ENCODE assay signal across 12 mouse cellular contexts in genomic region chr1:156863726-156864125, GRCm38 (mm10). TPM values are rescaled to one million over a fixed set of nuclear protein-coding genes. Genes with fewer than 3 reads are reported as not detected.
DNase-seq lines count a peak whose midpoint lies in the region; ATAC-seq and TF ChIP-seq lines count a peak whose summit lies in the region.
"Had no signal": no experiment of that assay in that cellular context is flagged by ENCODE, and none has a peak within 500 bp of the region (broad histone marks: within the 10 kb centered on the region; RNA-seq: fewer than 3 reads in every experiment).

No protein-coding gene starts in this region.

- peaks cover 19% of the 10 kb centered on the region for H3K4me1 ChIP-seq in embryonic facial prominence, embryonic 13.5 days
- peaks cover 23% of the 10 kb centered on the region for H3K4me1 ChIP-seq in embryonic facial prominence, embryonic 10.5 days
- peaks cover 7% of the 10 kb centered on the region; the same call in 1 of the 2 replicates for H3K4me1 ChIP-seq in kidney, embryonic 15.5 days
- peaks cover 16% of the 10 kb centered on the region for H3K4me1 ChIP-seq in neural tube, embryonic 13.5 days (replicated peaks)

- H3K4me3 ChIP-seq in embryonic facial prominence, embryonic 13.5 days = no peak overlapping the region
- H3K4me3 ChIP-seq in embryonic facial prominence, embryonic 10.5 days = no peak overlapping the region
- H3K4me3 ChIP-seq in kidney, embryonic 15.5 days (replicated peaks) = no peak overlapping the region
- no peak overlapping the region for H3K4me3 ChIP-seq in neural tube, embryonic 13.5 days
- H3K4me3 ChIP-seq in gastrocnemius, adult 2 months = no peak overlapping the region

- intact Hi-C loops in left cerebral cortex, postnatal 25 days (cut with DNase I) = loop anchor here (5.0 kb wide), 1 partner anchor 96 kb away; no protein-coding TSS in a partner anchor
- intact Hi-C loops in gastrocnemius, adult 2 months (cut with DNase I) = no loop called here

- no peak for TF ChIP-seq CTCF in gastrocnemius, adult 2 months (IDR thresholded peaks at IDR 0.05)

- no peak overlapping the region for H3K9ac ChIP-seq in embryonic facial prominence, embryonic 13.5 days
- no peak overlapping the region for H3K9ac ChIP-seq in kidney, embryonic 15.5 days
- H3K9ac ChIP-seq in neural tube, embryonic 13.5 days = no peak overlapping the region

- H3K4me2 ChIP-seq in embryonic facial prominence, embryonic 13.5 days = no peak overlapping the region
- no peak overlapping the region for H3K4me2 ChIP-seq in kidney, embryonic 15.5 days
- H3K4me2 ChIP-seq in neural tube, embryonic 13.5 days = no peak overlapping the region

- no peaks in the 10 kb centered on the region for H3K9me3 ChIP-seq in embryonic facial prominence, embryonic 13.5 days
- H3K9me3 ChIP-seq in embryonic facial prominence, embryonic 10.5 days = no peaks in the 10 kb centered on the region
- H3K9me3 ChIP-seq in kidney, embryonic 15.5 days (replicated peaks) = no peaks in the 10 kb centered on the region
- no peaks in the 10 kb centered on the region for H3K9me3 ChIP-seq in neural tube, embryonic 13.5 days

- peak overlapping the region; percentile 24; the same call in 1 of the 2 replicates for H3K27ac ChIP-seq in embryonic facial prominence, embryonic 13.5 days
- no peak overlapping the region for H3K27ac ChIP-seq in embryonic facial prominence, embryonic 10.5 days (replicated peaks)
- peak overlapping the region; percentile 63; the same call in 1 of the 2 replicates for H3K27ac ChIP-seq in kidney, embryonic 15.5 days
- 0 out of 2 replicates have a peak overlapping the region, but pooled peaks have one; percentile 14 for H3K27ac ChIP-seq in neural tube, embryonic 13.5 days (replicated peaks)
- H3K27ac ChIP-seq in gastrocnemius, adult 2 months = no peak overlapping the region

- no peaks in the 10 kb centered on the region for H3K27me3 ChIP-seq in embryonic facial prominence, embryonic 13.5 days
- no peaks in the 10 kb centered on the region for H3K27me3 ChIP-seq in embryonic facial prominence, embryonic 10.5 days (replicated peaks; ENCODE audit: low read depth, poor library complexity, severe bottlenecking)
- H3K27me3 ChIP-seq in kidney, embryonic 15.5 days = no peaks in the 10 kb centered on the region
- H3K27me3 ChIP-seq in neural tube, embryonic 13.5 days = no peaks in the 10 kb centered on the region

- 64% methylated on average over 3 of the region's 3 CpGs for WGBS in embryonic facial prominence, embryonic 13.5 days
- 73% methylated on average over 3 of the region's 3 CpGs for WGBS in embryonic facial prominence, embryonic 10.5 days
- 71% methylated on average over 3 of the region's 3 CpGs for WGBS in kidney, embryonic 15.5 days
- WGBS in neural tube, embryonic 13.5 days = 54% methylated on average over 3 of the region's 3 CpGs

- no peaks in the 10 kb centered on the region for H3K36me3 ChIP-seq in embryonic facial prominence, embryonic 13.5 days
- H3K36me3 ChIP-seq in embryonic facial prominence, embryonic 10.5 days (replicated peaks) = peaks cover 20% of the 10 kb centered on the region
- H3K36me3 ChIP-seq in kidney, embryonic 15.5 days = no peaks in the 10 kb centered on the region
- H3K36me3 ChIP-seq in neural tube, embryonic 13.5 days = peaks cover 7% of the 10 kb centered on the region; the same call in 1 of the 2 replicates

- ATAC-seq in embryonic facial prominence, embryonic 13.5 days (ENCODE audit: insufficient number of reproducible peaks, insufficient read depth, low FRiP score, low TSS enrichment, low read depth) = no peak
- ATAC-seq in kidney, embryonic 15.5 days (replicated peaks; ENCODE audit: low FRiP score) = no peak
- no peak for ATAC-seq in neural tube, embryonic 13.5 days (ENCODE audit: low read depth)

- no peak for DNase-seq in embryonic facial prominence, embryonic 10.5 days (ENCODE audit: low spot score)
- no peak for DNase-seq in kidney, adult 9 months
- DNase-seq in neural tube, embryonic 10.5 days (ENCODE audit: extremely low spot score, low spot score) = no peak
- no peak for DNase-seq in left cerebral cortex, postnatal 25 days (ENCODE audit: low spot score in 2 of 2)
- DNase-seq in gastrocnemius, adult 2 months = no peak
- DNase-seq: adrenal gland, adult 2 months; cerebellum, postnatal 25 days; thymus, adult 18-20 months had no signal

RNA-seq across cellular contexts. Expression of gene Angptl1, which starts 25.4 kb away (rescaled TPM):
- 17.7 and 18.5 TPM in 2 replicates for polyA plus RNA-seq in embryonic facial prominence, embryonic 13.5 days (2015; fragmentation: Nextera tagmentation; extraction: Ambion mirVana)
- 4.3 and 5.6 TPM in 2 replicates for polyA plus RNA-seq in embryonic facial prominence, embryonic 10.5 days (2016; fragmentation: Nextera tagmentation; extraction: Ambion mirVana)
- polyA plus RNA-seq in kidney, embryonic 15.5 days (2015; fragmentation: Nextera tagmentation; extraction: Ambion mirVana) = 2.1 and 3.2 TPM in 2 replicates
- 3.5 and 8.0 TPM in 2 replicates for polyA plus RNA-seq in neural tube, embryonic 13.5 days (2015; fragmentation: Nextera tagmentation; extraction: Ambion mirVana)
- total RNA-seq in left cerebral cortex, postnatal 25 days (2021) = under 1 TPM; 0.53 to 0.78 TPM
- 10 to 100 TPM in 1 of 2 experiments, 1 to 10 TPM in 1; 8.1 to 14.2 TPM for total RNA-seq in gastrocnemius, adult 2 months (2021)
- total RNA-seq: megakaryocyte-erythroid progenitor cell, adult 5-6 weeks had no signal

Comparison
In these comparisons a context has a peak if more than half of its experiments do, and no peak if none do; other contexts are left out.
1. H3K27ac ChIP-seq: peak in embryonic facial prominence, embryonic 13.5 days (single experiment), kidney, embryonic 15.5 days (single experiment) and neural tube, embryonic 13.5 days (single experiment); none in embryonic facial prominence, embryonic 10.5 days (single experiment) and gastrocnemius, adult 2 months (single experiment).